Mouse (Mus musculus) 3T3-L1 (cell line): ENCODE results near the gene Txlna.
A peak's percentile ranks its signal among the peaks of the same experiment; 100 is the strongest.

Source experiments
- DNase-seq: peaks from one replicate; pipeline ENCODE4 v3.0.0-alpha.2; 2015; ENCODE audit warnings: low read depth, low spot score

The Txlna gene

DNA sequence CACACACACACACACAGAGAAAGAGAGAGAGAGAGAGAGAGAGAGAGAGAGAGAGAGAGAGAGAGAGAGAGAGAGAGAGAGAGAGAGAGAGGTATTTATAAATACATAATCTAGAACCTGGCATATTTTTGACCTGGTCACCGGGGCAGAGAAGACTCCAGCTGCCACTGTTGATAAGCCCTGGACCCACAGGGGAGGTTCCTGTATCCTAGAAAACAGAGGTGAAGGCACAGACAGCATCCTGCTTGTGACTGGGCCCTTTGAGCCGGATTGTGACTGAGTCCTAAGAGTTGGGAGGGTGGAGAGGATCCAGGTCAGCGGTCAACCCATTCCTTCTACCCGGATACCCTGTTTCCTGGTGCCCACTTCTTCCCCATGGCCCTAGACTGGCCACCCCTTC, 52.0 kb downstream of the Txlna start:
- no peak for DNase-seq

DNA sequence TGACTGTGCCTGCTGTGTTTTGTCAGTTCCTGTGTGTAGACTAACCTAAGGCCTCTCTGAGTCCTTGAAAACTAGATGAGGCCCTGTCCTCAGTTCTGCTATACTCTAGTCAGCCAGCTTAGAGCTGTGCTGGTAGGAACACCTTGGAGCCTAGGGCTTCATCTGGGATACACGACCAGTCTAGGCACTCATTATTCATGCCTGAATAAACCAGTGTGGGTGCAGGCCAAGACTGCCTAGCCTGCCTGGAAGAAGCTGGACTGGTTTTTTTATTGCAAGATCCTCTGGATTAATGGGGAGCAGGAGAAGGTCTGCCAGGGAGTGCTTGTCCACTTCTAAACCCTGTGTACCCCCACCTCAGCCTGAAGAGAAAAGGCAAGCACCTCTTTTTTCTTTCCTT, 53.9 kb downstream of the Txlna start:
- no peak for DNase-seq

DNA sequence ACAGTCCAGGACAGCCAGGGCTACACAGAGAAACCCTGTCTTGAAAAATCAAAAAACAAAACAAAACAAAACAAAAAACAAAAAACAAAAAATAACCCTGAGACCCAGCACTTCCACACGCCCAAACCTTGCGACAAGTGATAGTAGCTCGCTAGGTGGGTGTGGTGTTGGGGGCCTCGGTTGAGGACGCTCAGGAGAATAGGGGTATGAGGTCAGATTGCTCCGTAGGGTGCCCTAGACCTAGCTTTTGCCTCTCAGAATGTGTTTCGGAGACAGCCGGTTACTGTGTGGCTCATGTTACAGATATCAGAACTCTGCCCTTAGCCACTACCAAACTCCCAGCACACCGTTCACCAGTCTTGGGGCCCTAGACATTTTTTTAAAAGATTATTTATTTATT, 55.1 kb downstream of the Txlna start:
- no peak for DNase-seq

- DNase-seq: peak; percentile 47
Measured at GRCm38 (mm10) chr4:129584884-129585608, 55.8 kb downstream of the Txlna start.

DNA sequence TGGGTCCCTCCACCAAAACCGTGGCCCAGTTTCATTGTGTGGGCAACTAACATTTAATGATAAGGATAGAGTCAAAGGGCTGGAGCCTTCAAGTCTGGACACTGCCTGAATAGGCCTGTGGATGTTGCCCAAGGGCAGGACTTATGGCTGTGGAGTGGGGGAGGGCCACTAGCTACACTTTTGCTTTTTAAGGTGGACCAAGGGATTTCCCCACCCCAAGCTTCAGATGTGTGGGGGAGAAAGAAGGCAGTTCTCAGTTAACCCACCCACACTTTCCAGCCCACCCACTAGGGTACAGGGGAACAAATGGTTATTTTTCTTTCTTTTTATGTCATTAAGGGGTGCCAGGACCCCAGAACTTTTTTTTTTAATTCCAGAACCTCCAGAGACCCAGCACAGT, 56.5 kb downstream of the Txlna start:
- no peak for DNase-seq

GRCm38 (mm10) chr4:129582251-129582650, 58.6 kb downstream of the Txlna start:
- no peak for DNase-seq

GRCm38 (mm10) chr4:129580347-129580746, 60.5 kb downstream of the Txlna start:
- no peak for DNase-seq

- DNase-seq: no peak
Measured at GRCm38 (mm10) chr4:129578466-129578865, 62.4 kb downstream of the Txlna start, which contains the start of gene Fam167b. Gene Fam167b, minus strand, starts transcription at chr4:129578549.

GRCm38 (mm10) chr4:129577688-129578087, 63.2 kb downstream of the Txlna start:
- no peak for DNase-seq

GRCm38 (mm10) chr4:129576863-129577491, 63.9 kb downstream of the Txlna start:
- peak; percentile 36 for DNase-seq
